Mouse (Mus musculus) embryonic facial prominence, embryonic 11.5 days (tissue): Measurements from ENCODE around the gene Scyl2. TPM values are rescaled to one million over a fixed set of nuclear protein-coding genes. Genes with fewer than 3 reads are reported as not detected.

Source experiments
- ATAC-seq: fragments of 200-750 bp; cut with Nextera tagmentation; replicated peaks from 2 replicates; pipeline ENCODE4 v1.8.0; 2017; ENCODE audit warnings: low read depth; ENCODE audit not compliant: insufficient number of reproducible peaks, low FRiP score, low TSS enrichment
- DNase-seq: peaks from one replicate; pipeline ENCODE4 v3.0.0-alpha.2; 2015; ENCODE audit warnings: low spot score
- H3K27ac ChIP-seq: fragments of 300-500 bp; sonication (generic); replicated peaks from 2 replicates; pipeline ENCODE4 v1.5.1; 2014; ENCODE audit warnings: mild to moderate bottlenecking, low read depth, low read length, control low read depth
- H3K27me3 ChIP-seq: fragments of 300-500 bp; sonication (generic); 2 replicates; pipeline ENCODE4 v1.6.1; 2014; ENCODE audit warnings: mild to moderate bottlenecking, low read length, moderate library complexity, mixed read lengths; ENCODE audit not compliant: control insufficient read depth, insufficient read depth
- H3K36me3 ChIP-seq: fragments of 300-500 bp; sonication (generic); replicated peaks from 2 replicates; pipeline ENCODE4 v1.6.1; 2014; ENCODE audit warnings: low read depth, mild to moderate bottlenecking, low read length, moderate library complexity, mixed read lengths; ENCODE audit not compliant: control insufficient read depth, insufficient read depth
- H3K4me1 ChIP-seq: fragments of 300-500 bp; sonication (generic); 2 replicates; pipeline ENCODE4 v1.6.1; 2014; ENCODE audit warnings: low read length, mixed read lengths; ENCODE audit not compliant: control insufficient read depth, insufficient read depth
- H3K4me2 ChIP-seq: fragments of 300-500 bp; sonication (generic); 2 replicates; pipeline ENCODE4 v1.6.1; 2014; ENCODE audit warnings: low read depth, mild to moderate bottlenecking, control low read depth, low read length, moderate library complexity
- H3K4me3 ChIP-seq: fragments of 300-500 bp; sonication (generic); 2 replicates; pipeline ENCODE4 v1.5.1; 2014; ENCODE audit warnings: low read depth, low read length, control low read depth
- H3K9ac ChIP-seq: fragments of 300-500 bp; sonication (generic); replicated peaks from 2 replicates; pipeline ENCODE4 v1.6.1; 2014; ENCODE audit warnings: mild to moderate bottlenecking, control low read depth, low read length
- H3K9me3 ChIP-seq: fragments of 300-500 bp; sonication (generic); replicated peaks from 2 replicates; pipeline ENCODE4 v1.6.1; 2016; ENCODE audit warnings: mild to moderate bottlenecking, low read length, inconsistent platforms, mixed read lengths; ENCODE audit not compliant: control insufficient read depth
- WGBS: fragments of 180-500 bp; shearing (Covaris S2); extraction: QIAGEN DNeasy Blood & Tissue Kit; methylation state at CpG from one replicate; pipeline ENCODE4 v1.1.7; 2014; 5-methylcytosine and 5-hydroxymethylcytosine counted together
- polyA plus RNA-seq: library from polyadenylated mRNA; unstranded; fragments of >200 nt; fragmentation: Nextera tagmentation; extraction: Ambion mirVana; gene quantifications from 2 replicates; pipeline ENCODE4 v1.2.1, GENCODE M21; 2014

The Scyl2 gene
- polyA plus RNA-seq, 1 experiment from 2014 or later, result 30.6 TPM

DNA sequence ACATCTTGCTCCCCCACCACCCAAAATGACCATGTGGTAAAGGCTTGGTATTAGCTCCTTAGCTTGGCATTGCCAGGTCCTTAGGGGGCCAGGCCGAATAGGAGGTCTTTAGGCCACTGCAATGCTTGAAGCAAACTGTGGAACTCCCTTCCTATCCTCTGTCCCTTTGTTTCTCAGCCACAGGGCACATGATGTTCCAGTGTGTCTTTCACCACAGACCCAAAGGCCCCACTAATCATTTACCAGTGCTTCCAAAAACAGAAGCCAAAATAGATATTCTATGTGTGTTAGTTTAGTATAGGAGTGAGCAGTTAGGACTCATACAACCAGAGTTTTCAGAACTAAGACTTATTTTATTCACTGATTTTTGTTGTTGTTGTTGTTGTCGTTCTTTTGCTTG is 59.4 kb downstream of the Scyl2 start:
- H3K4me1 ChIP-seq, result no peaks in the 10 kb centered on the region
- no peak for ATAC-seq
- DNase-seq, result no peak
- H3K4me2 ChIP-seq, result no peak overlapping the region
- no peaks in the 10 kb centered on the region for H3K27me3 ChIP-seq
- H3K27ac ChIP-seq, result no peak overlapping the region
- H3K4me3 ChIP-seq, result no peak overlapping the region
- H3K36me3 ChIP-seq, result no peaks in the 10 kb centered on the region
- H3K9ac ChIP-seq, result no peak overlapping the region
- H3K9me3 ChIP-seq, result no peaks in the 10 kb centered on the region
- 79% methylated on average over 2 of the region's 2 CpGs for WGBS

DNA sequence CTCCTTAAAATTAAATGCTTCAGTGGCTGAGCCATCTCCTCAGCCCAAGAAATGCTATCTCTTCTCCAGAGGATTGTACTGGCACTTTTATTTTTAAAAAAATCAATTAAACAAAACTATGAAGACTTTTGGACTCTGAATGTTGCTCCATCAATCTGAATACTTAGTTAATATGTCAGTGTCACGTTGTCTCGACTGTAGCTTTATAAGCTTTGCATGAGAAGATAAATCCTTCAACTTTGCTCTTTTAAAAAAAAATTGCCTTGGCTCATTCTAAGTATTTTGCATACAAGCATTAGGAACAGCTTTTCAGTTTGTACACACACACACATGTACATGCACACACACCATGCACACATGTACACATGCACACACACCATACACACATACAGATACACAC is 61.9 kb downstream of the Scyl2 start:
- Histone ChIP-seq H3K4me1 (no peaks in the 10 kb centered on the region), H3K27ac (no peak overlapping the region), H3K9me3 (no peaks in the 10 kb centered on the region), H3K4me3 (no peak overlapping the region), H3K4me2 (no peak overlapping the region), H3K36me3 (no peaks in the 10 kb centered on the region), H3K27me3 (no peaks in the 10 kb centered on the region), H3K9ac (no peak overlapping the region)
- ATAC-seq (no peak), DNase-seq (no peak)
- WGBS, result 97% methylated on average over 2 of the region's 2 CpGs

DNA sequence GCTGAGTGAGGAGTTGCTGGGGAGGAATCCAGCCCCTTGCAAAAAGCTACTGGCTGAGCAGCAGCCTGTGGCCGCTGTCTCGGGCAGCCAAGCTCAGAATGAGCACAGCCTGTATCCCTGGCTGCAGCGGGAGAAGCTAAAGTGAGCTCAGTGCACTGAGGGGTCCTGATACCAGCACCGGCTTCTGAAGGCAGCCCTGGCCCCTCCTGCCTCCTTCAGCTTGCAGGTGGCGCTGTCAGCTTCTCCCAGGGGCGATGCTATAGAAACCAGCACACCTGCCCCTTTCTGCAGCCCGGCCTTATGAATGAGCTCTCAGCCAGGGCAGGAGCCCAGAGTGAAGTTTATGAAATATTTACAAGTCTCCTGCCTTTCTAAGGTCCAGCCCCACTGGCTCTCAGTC is 65.0 kb downstream of the Scyl2 start, which contains the start of gene Slc17a8:
Gene Slc17a8 (minus strand): TSS at position 125 of the 400 bp plus-strand sequence.
- DNase-seq (no peak), ATAC-seq (no peak)
- H3K9me3 ChIP-seq, result no peaks in the 10 kb centered on the region
- no peak within 1 kb of the TSS for H3K9ac ChIP-seq
- H3K4me2 ChIP-seq, result no peak within 1 kb of the TSS
- WGBS, result 33% methylated on average over 7 of the region's 7 CpGs
- H3K27ac ChIP-seq, result no peak within 1 kb of the TSS
- no peaks in the 10 kb centered on the region for H3K27me3 ChIP-seq
- no peak within 1 kb of the TSS for H3K4me3 ChIP-seq
- H3K36me3 ChIP-seq, result no peaks in the 10 kb centered on the region
- H3K4me1 ChIP-seq, result no peaks in the 10 kb centered on the region

DNA sequence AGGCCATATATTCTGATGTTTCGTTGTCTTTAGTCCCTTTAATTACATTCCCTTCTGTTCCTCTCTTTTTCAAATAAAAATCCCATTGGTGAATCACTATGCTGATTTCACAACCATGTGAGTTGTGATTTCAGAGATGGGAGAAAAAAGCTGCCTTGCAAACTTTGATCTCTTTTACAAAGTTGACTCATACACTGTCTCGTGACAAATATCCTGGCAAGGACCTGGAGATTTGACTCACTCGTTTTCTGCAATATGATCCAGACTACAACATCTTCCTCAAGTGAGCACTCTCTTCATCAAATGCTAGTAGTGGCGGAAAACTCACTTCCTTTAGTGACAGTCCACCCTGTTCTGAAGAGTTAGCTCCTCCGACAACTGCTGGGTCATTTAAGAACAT is 86.8 kb downstream of the Scyl2 start:
- WGBS, result 79% methylated on average over 5 of the region's 5 CpGs
- no peak for ATAC-seq
- no peak overlapping the region for H3K4me3 ChIP-seq

DNA sequence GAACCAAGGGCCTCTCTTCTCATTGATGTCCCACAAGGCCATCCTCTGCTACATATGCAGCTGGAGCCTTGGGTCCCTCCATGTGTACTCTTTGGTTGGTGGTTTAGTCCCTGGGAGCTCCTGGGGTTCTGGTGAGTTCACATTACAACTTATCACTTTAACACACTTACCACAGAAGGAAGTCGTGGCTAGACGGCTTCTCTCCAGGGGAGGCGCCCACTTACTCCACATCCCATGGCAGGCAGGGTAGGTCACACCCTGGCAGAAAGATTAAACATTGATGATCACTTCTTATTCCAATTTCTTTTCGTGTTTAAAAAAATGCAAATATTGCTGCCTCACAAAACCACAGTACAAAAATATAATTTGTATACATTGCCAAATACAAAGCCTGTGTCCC is 88.8 kb downstream of the Scyl2 start:
- no peaks in the 10 kb centered on the region for H3K4me1 ChIP-seq
- H3K36me3 ChIP-seq, result no peaks in the 10 kb centered on the region
- H3K27me3 ChIP-seq, result no peaks in the 10 kb centered on the region
- no peak for ATAC-seq
- WGBS, result 87% methylated on average over 4 of the region's 4 CpGs
- H3K27ac ChIP-seq, result no peak overlapping the region
- no peak for DNase-seq
- H3K4me3 ChIP-seq, result no peak overlapping the region
- no peaks in the 10 kb centered on the region for H3K9me3 ChIP-seq
- no peak overlapping the region for H3K9ac ChIP-seq
- no peak overlapping the region for H3K4me2 ChIP-seq

More for the DNA sequence above, 86.8 kb downstream of the Scyl2 start:
- Histone ChIP-seq H3K9me3 (no peaks in the 10 kb centered on the region), H3K27me3 (no peaks in the 10 kb centered on the region), H3K4me2 (no peak overlapping the region), H3K27ac (no peak overlapping the region), H3K4me1 (no peaks in the 10 kb centered on the region), H3K9ac (no peak overlapping the region), H3K36me3 (no peaks in the 10 kb centered on the region)
- no peak for DNase-seq

DNA sequence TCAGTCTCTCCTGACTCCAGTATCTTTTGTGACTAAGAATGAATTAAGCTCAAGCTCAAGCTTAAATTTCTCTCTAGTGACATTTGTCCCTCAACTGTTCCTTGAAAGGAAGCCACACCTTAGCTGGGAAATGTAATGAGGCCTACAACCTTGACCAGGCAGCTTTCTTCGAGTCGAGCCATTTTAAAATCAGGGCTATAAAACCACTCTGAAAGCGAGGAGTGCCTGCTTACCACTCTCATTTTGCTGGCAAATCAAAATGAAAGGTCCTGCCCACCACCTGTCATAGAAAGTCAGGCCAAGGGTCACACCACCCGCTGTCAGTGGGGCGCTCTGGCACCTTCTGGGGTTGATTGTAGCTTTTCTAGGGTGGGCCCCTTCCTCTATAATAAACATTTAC is 90.2 kb downstream of the Scyl2 start:
- Histone ChIP-seq H3K9ac (no peak overlapping the region), H3K27me3 (no peaks in the 10 kb centered on the region), H3K4me1 (no peaks in the 10 kb centered on the region), H3K4me3 (no peak overlapping the region), H3K36me3 (no peaks in the 10 kb centered on the region), H3K9me3 (no peaks in the 10 kb centered on the region), H3K27ac (no peak overlapping the region), H3K4me2 (no peak overlapping the region)
- no peak for DNase-seq
- no peak for ATAC-seq
- WGBS, result 84% methylated on average over 5 of the region's 5 CpGs

DNA sequence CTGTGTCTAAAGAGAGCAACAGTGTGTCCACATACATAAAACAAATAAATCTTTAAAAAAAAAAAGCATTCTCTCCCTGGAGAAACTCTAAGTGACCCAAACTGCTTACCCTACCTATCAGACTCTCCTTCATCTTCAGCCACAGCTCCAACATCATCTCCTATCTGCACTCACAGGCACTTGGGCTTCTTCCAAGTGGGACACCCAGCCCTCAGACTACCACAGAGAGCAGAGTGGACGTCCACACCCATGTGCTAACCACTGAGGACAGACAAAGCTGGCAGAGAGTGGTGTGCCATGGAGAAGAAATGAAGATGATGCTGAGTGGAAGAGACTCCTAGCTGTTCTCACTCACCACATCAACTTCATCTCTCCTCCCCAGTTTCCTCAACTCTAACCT is 90.6 kb downstream of the Scyl2 start:
- no peak overlapping the region for H3K4me2 ChIP-seq
- no peaks in the 10 kb centered on the region for H3K36me3 ChIP-seq

DNA sequence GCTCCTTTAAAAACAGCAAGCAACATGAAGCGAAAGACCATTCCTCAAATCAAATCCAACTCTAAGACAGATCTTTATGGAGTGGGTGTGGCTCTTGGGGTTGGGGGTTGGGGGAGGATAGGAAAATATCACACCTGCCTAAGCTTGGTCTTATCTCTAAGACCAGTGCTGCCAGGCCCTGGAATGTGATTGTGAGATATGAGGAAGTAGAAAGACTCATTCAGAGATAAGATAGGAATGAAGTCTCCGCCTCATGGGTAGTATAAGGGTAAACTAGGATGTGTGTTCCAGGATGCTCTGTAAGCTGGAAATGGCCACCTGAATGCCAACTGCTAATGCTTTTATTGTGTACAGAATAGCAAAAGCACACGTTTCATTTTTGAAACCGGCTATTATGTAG is 91.8 kb downstream of the Scyl2 start:
- Histone ChIP-seq H3K4me1 (no peaks in the 10 kb centered on the region), H3K9ac (no peak overlapping the region), H3K27me3 (no peaks in the 10 kb centered on the region), H3K36me3 (no peaks in the 10 kb centered on the region), H3K4me3 (no peak overlapping the region), H3K9me3 (no peaks in the 10 kb centered on the region), H3K4me2 (no peak overlapping the region), H3K27ac (no peak overlapping the region)
- 78% methylated on average over 4 of the region's 4 CpGs for WGBS
- ATAC-seq, result no peak
- no peak for DNase-seq

More for the DNA sequence above, 90.6 kb downstream of the Scyl2 start:
- no peaks in the 10 kb centered on the region for H3K4me1 ChIP-seq
- no peaks in the 10 kb centered on the region for H3K27me3 ChIP-seq
- H3K27ac ChIP-seq, result no peak overlapping the region
- H3K4me3 ChIP-seq, result no peak overlapping the region
- no peaks in the 10 kb centered on the region for H3K9me3 ChIP-seq
- no peak for DNase-seq
- no peak overlapping the region for H3K9ac ChIP-seq
- ATAC-seq, result no peak
- WGBS, result 81% methylated on average over 1 of the region's 1 CpGs
